ENCODE assay signal across 27 mouse cellular contexts in the genomic region with DNA sequence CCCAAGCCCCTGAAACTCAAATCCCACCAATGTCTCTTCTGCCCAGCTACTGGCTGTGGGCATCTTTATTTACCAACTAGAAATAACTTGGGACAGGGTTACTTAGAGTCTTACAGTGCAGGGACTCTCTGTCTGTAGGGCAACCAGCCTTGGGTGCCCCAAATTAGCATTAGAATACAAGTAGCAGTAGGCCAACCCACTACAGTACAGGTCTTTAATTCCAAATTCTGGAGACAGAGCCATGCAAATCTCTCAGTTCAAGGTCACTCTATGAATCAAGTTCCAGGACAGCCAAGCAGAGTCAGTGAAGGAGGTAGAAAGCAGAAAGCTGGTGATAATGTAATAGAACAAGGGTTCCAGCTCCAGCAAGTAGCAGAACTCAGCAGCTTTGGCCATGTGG. TPM values are rescaled to one million over a fixed set of nuclear protein-coding genes. Genes with fewer than 3 reads are reported as not detected.
DNase-seq lines count a peak whose midpoint lies in the region; ATAC-seq and TF ChIP-seq lines count a peak whose summit lies in the region.
"Had no signal": no experiment of that assay in that cellular context is flagged by ENCODE, and none has a peak within 500 bp of the region (broad histone marks: within the 10 kb centered on the region; RNA-seq: fewer than 3 reads in every experiment).

No protein-coding gene starts in this region.

- no peak for DNase-seq in left cerebral cortex, adult 2 months (ENCODE audit: extremely low spot score in 1 of 2, low spot score in 2 of 2)
- no peak for DNase-seq in left cerebral cortex, postnatal 25 days (ENCODE audit: low spot score in 2 of 2)
- DNase-seq in ES-CJ7 (ENCODE audit: low read depth, low spot score) (peak; percentile 62), R1 (ENCODE audit: low read depth, low spot score) (peak; percentile 52)
- DNase-seq in forebrain, embryonic 11.5 days (ENCODE audit: low spot score): no peak
- no peak for DNase-seq in adrenal gland, adult 2 months
- DNase-seq: adrenal gland, adult 8-10 months; adrenal gland, postnatal 10 days; adrenal gland, postnatal 14 days; adrenal gland, postnatal 25 days; adrenal gland, postnatal 36 days; B cell, adult 2 months; cerebellum, adult 11 months; cerebellum, adult 11-12 months; cerebellum, adult 18-20 months; cerebellum, adult 2 months; cerebellum, adult 8-10 months had no signal

- no peaks in the 10 kb centered on the region for H3K9me3 ChIP-seq in forebrain, embryonic 11.5 days (ENCODE audit: control insufficient read depth, low read length)
- H3K9me3 ChIP-seq in forebrain, embryonic 13.5 days (replicated peaks): no peaks in the 10 kb centered on the region
- H3K9me3 ChIP-seq: G1E had no signal

- H3K27me3 ChIP-seq in forebrain, embryonic 11.5 days (ENCODE audit: control insufficient read depth, insufficient read depth, low read length): no peaks in the 10 kb centered on the region
- H3K27me3 ChIP-seq in forebrain, embryonic 13.5 days: no peaks in the 10 kb centered on the region
- H3K27me3 ChIP-seq: CH12.LX had no signal

- TF ChIP-seq CTCF in left cerebral cortex, adult 2 months (IDR thresholded peaks at IDR 0.05): no peak
- no peak for TF ChIP-seq CTCF in cortical plate, adult 2 months (IDR thresholded peaks at IDR 0.05; ENCODE audit: extremely low read depth, insufficient read depth, low read length)

- no peak overlapping the region for H3K9ac ChIP-seq in forebrain, embryonic 11.5 days (ENCODE audit: low read length)
- H3K9ac ChIP-seq in forebrain, embryonic 13.5 days: no peak overlapping the region

- H3K4me3 ChIP-seq in left cerebral cortex, adult 2 months: no peak overlapping the region
- no peak overlapping the region for H3K4me3 ChIP-seq in cortical plate, adult 2 months (ENCODE audit: insufficient read depth, low read length)
- no peak overlapping the region for H3K4me3 ChIP-seq in forebrain, embryonic 11.5 days (ENCODE audit: low read depth, low read length)
- no peak overlapping the region for H3K4me3 ChIP-seq in forebrain, embryonic 13.5 days

- ATAC-seq in forebrain, embryonic 11.5 days (replicated peaks; ENCODE audit: low FRiP score): no peak
- no peak for ATAC-seq in forebrain, embryonic 13.5 days
- ATAC-seq: activated CD4-positive, CD25-positive, alpha-beta regulatory T cell, adult 4 months; CD4-positive, CD25-positive, alpha-beta regulatory T cell, adult 4 months; Patski had no signal

- no peaks in the 10 kb centered on the region for H3K36me3 ChIP-seq in forebrain, embryonic 11.5 days (ENCODE audit: control insufficient read depth, insufficient read depth, low read length)
- no peaks in the 10 kb centered on the region for H3K36me3 ChIP-seq in forebrain, embryonic 13.5 days (ENCODE audit: poor library complexity, severe bottlenecking)
- H3K36me3 ChIP-seq: G1E had no signal

- peak overlapping the region; percentile 54 for H3K27ac ChIP-seq in left cerebral cortex, adult 2 months
- H3K27ac ChIP-seq in cortical plate, adult 2 months (ENCODE audit: insufficient read depth, low read length): 0 out of 2 replicates have a peak overlapping the region, but pooled peaks have one; percentile 41
- no peak overlapping the region for H3K27ac ChIP-seq in forebrain, embryonic 11.5 days (ENCODE audit: low read depth, low read length)
- H3K27ac ChIP-seq in forebrain, embryonic 13.5 days: no peak overlapping the region

- H3K4me1 ChIP-seq in cortical plate, adult 2 months (ENCODE audit: control insufficient read depth, insufficient read depth, low read length): peaks cover 10% of the 10 kb centered on the region
- 0 out of 2 replicates have a peak, but pooled peaks cover 3% of the 10 kb centered on the region for H3K4me1 ChIP-seq in forebrain, embryonic 11.5 days (replicated peaks; ENCODE audit: control insufficient read depth, insufficient read depth, low read length)
- H3K4me1 ChIP-seq in forebrain, embryonic 13.5 days: peaks cover 7% of the 10 kb centered on the region; the same call in 1 of the 2 replicates

- no peak overlapping the region for H3K4me2 ChIP-seq in forebrain, embryonic 11.5 days (ENCODE audit: low read depth, low read length, severe bottlenecking)
- H3K4me2 ChIP-seq in forebrain, embryonic 13.5 days: no peak overlapping the region

- intact Hi-C loops in left cerebral cortex, adult 2 months (cut with DNase I): no loop called here
- intact Hi-C loops in left cerebral cortex, postnatal 25 days (cut with DNase I): loop anchor here (5.0 kb wide), 2 partner anchors 452 to 487 kb away; partner anchors contain the start of genes Chrd and Thpo

- TF ChIP-seq POLR2A in cortical plate, adult 2 months (IDR thresholded peaks at IDR 0.05; ENCODE audit: extremely low read depth, insufficient read depth, low read length): no peak

RNA-seq across cellular contexts. Expression of gene Ephb3, which starts 19.9 kb away (rescaled TPM):
- total RNA-seq in left cerebral cortex, adult 2 months (2021): 10 to 100 TPM; 26.8 to 27.3 TPM
- total RNA-seq in left cerebral cortex, postnatal 25 days (2021): 10 to 100 TPM; 22.0 to 30.4 TPM
- polyA plus RNA-seq in cortical plate, adult 2 months (2012; rRNA removed): 21.4 and 22.3 TPM in 2 replicates
- polyA plus RNA-seq in forebrain, embryonic 11.5 days (2014; fragmentation: Nextera tagmentation; extraction: Ambion mirVana): 14.8 and 14.9 TPM in 2 replicates
- 1 to 10 TPM in 1 of 2 experiments, under 1 TPM in 1; 0.78 to 1.8 TPM for total RNA-seq in adrenal gland, adult 2 months (2021)
- 2.9 and 3.5 TPM in 2 replicates for polyA plus RNA-seq in adrenal gland, adult 2 months (2012; rRNA removed)
- polyA plus RNA-seq in forebrain, embryonic 13.5 days (2015; fragmentation: Nextera tagmentation; extraction: Ambion mirVana): 7.1 and 8.1 TPM in 2 replicates
- total RNA-seq: CH12.LX had no signal
- polyA plus RNA-seq: activated CD4-positive, CD25-positive, alpha-beta regulatory T cell, adult 4 months; CD4-positive, CD25-positive, alpha-beta regulatory T cell, adult 4 months; G1E had no signal

RNA-seq across cellular contexts. Expression of gene Teddm3, which starts 30.9 kb away (rescaled TPM):
- 1 to 10 TPM; 1.1 to 1.4 TPM for total RNA-seq in left cerebral cortex, adult 2 months (2021)
- 1 to 10 TPM; 1.2 TPM for total RNA-seq in left cerebral cortex, postnatal 25 days (2021)
- 1.3 and 1.4 TPM in 2 replicates for polyA plus RNA-seq in cortical plate, adult 2 months (2012; rRNA removed)
- not detected in 2 replicates for polyA plus RNA-seq in forebrain, embryonic 11.5 days (2014; fragmentation: Nextera tagmentation; extraction: Ambion mirVana)
- not detected for total RNA-seq in adrenal gland, adult 2 months (2021)
- polyA plus RNA-seq in adrenal gland, adult 2 months (2012; rRNA removed): 0.08 and 0.17 TPM in 2 replicates
- polyA plus RNA-seq in forebrain, embryonic 13.5 days (2015; fragmentation: Nextera tagmentation; extraction: Ambion mirVana): not detected in 2 replicates
- total RNA-seq: adrenal gland, postnatal 10 days; adrenal gland, postnatal 14 days; adrenal gland, postnatal 25 days; adrenal gland, postnatal 36 days; adrenal gland, postnatal 4 days; CH12.LX; MEL had no signal
- polyA plus RNA-seq: C2C12; cerebellum, adult 2 months; G1E; Patski had no signal

Comparison
In these comparisons a context has a peak if more than half of its experiments do, and no peak if none do; other contexts are left out.
1. DNase-seq: peak in ES-CJ7 (single experiment) and R1 (single experiment); none in left cerebral cortex, adult 2 months (0 of 2), left cerebral cortex, postnatal 25 days (0 of 2), forebrain, embryonic 11.5 days (single experiment) and adrenal gland, adult 2 months (single experiment).
2. H3K27ac ChIP-seq: peak in left cerebral cortex, adult 2 months (single experiment) and cortical plate, adult 2 months (single experiment); none in forebrain, embryonic 11.5 days (single experiment) and forebrain, embryonic 13.5 days (single experiment).